Mouse (Mus musculus): ENCODE results near the gene Adprhl2. TPM values are rescaled to one million over a fixed set of nuclear protein-coding genes. Genes with fewer than 3 reads are reported as not detected.

Gene Adprhl2
- polyA plus RNA-seq (2015; fragmentation: Nextera tagmentation; extraction: Ambion mirVana): 94.6 and 99.9 TPM in 2 replicates

DNA sequence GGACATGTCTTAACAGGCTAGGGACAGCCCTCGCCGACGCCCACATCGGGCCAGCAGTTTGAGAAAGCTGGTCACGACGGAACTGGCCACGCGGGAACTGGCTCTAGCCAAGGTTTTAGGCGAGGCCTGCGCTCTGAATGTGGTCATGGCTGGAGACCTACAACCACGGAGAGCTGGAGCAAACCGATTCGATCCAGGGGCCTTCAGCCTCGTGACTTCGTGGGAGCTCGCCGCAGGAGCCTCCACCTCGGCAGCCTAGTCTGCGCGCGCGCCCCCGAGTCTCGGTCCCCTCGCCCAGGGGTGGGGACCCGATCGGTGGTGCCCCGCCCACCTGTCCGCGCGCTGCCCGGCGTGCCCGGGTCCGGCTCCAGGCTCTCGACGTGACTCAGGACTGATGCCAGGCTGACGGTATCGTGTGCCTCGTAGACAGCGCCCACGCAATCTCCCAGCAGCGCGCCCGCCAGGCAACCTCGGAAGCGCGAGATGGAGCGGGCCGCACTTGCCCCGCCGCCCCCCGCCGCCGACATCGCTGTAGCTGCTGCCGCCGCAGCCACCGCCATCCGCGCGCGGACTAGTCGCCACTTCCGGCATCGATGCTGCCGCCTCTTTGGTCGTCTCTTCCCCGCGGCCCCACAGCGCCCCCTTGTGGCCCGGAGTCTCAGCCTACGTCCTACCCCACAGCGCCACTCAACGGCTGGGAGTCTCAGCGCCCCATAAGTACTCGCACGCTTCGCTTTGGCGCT is at the start of gene Adprhl2:
Gene Adprhl2 (minus strand): TSS at position 593 of the 743 bp plus-strand sequence.
- H3K36me3 ChIP-seq (replicated peaks): peaks cover 21% of the 10 kb centered on the region
- under 1% methylated on average over 76 of the region's 80 CpGs for WGBS
- ATAC-seq (replicated peaks): peak; percentile 87
- H3K9me3 ChIP-seq: no peaks in the 10 kb centered on the region
- H3K27ac ChIP-seq: peak within 1 kb of the TSS; percentile 87
- H3K9ac ChIP-seq: peak within 1 kb of the TSS; percentile 86
- H3K4me1 ChIP-seq: peaks cover 30% of the 10 kb centered on the region
- peak within 1 kb of the TSS; percentile 67 for H3K4me3 ChIP-seq
- H3K27me3 ChIP-seq (replicated peaks): peaks cover 11% of the 10 kb centered on the region; the same call in 1 of the 2 replicates
- H3K4me2 ChIP-seq: peak within 1 kb of the TSS; percentile 85

DNA sequence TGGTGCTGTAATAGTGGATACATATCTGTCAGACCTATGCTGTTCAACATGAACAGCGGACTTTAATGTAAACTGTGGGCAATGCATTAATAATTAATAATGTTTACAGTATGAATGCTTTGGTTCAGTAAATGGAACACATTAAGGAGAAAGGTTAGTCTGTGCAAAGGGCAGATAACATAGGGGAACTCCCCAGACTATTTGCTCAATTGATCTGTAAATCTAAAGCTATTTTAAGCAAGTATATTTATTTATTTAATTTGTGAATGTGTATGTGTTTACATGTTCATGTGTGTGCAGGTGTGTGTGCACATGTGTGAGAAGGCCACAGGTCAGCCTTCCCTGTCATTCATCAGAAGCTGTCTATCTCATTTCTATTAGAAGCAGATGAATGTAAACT is 38.6 kb upstream of the Adprhl2 start:
- no peaks in the 10 kb centered on the region for H3K4me1 ChIP-seq
- 93% methylated on average over 1 of the region's 1 CpGs for WGBS
- no peak overlapping the region for H3K4me2 ChIP-seq
- H3K27ac ChIP-seq: no peak overlapping the region
- no peak overlapping the region for H3K4me3 ChIP-seq
- ATAC-seq (replicated peaks): no peak
- H3K36me3 ChIP-seq (replicated peaks): peaks cover 23% of the 10 kb centered on the region
- no peaks in the 10 kb centered on the region for H3K9me3 ChIP-seq
- no peak overlapping the region for H3K9ac ChIP-seq
- H3K27me3 ChIP-seq (replicated peaks): no peaks in the 10 kb centered on the region

DNA sequence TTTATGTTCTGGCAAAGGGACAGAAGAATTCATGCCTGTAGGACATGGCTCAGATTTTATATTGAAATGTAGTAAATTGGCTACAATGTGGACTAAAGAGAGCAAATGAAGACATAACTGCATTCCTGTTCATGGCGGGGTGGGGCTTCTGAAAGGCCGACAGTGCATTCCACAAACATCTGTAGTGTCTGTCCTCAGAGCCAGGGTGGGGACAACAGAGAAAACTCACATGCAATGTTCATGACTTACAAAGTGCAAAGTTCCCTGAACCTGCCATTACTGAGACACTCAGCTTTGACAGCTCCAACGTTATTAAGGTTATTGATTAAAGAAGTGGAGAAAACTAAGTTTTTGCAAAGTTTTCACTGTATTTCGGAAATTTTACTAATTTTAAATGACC is 21.9 kb upstream of the Adprhl2 start:
- Histone ChIP-seq H3K27ac (no peak overlapping the region), H3K27me3 (replicated peaks) (no peaks in the 10 kb centered on the region), H3K4me2 (no peak overlapping the region), H3K36me3 (replicated peaks) (peaks cover 10% of the 10 kb centered on the region), H3K4me3 (no peak overlapping the region), H3K4me1 (no peaks in the 10 kb centered on the region), H3K9ac (no peak overlapping the region), H3K9me3 (no peaks in the 10 kb centered on the region)
- WGBS: 81% methylated on average over 4 of the region's 4 CpGs
- ATAC-seq (replicated peaks): no peak

DNA sequence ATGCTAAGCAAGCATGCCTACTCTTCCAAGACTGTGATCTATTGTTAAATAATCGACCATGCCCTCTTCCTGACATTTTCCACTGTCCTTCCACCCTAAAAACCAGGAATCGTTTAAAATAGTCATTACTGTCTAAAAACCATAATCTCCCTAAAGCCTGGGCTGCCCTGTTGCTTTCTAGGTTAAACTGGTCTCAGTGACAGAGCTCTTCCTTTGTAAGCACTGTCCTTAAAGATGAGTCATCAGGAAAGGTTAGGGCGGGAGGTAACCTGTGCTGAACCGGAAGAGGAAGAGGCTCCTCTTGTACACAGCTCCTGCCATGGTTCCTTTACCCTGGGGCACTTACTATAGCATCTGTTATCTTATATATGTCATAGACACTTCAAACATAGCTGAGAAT is 18.0 kb upstream of the Adprhl2 start:
- H3K4me2 ChIP-seq: no peak overlapping the region
- whole genome bisulfite sequencing: 49% methylated on average over 4 of the region's 4 CpGs
- H3K4me3 ChIP-seq: no peak overlapping the region
- H3K9ac ChIP-seq: no peak overlapping the region
- no peaks in the 10 kb centered on the region for H3K4me1 ChIP-seq
- no peaks in the 10 kb centered on the region for H3K27me3 ChIP-seq (replicated peaks)
- H3K36me3 ChIP-seq (replicated peaks): no peaks in the 10 kb centered on the region
- no peaks in the 10 kb centered on the region for H3K9me3 ChIP-seq
- no peak for ATAC-seq (replicated peaks)
- H3K27ac ChIP-seq: no peak overlapping the region

DNA sequence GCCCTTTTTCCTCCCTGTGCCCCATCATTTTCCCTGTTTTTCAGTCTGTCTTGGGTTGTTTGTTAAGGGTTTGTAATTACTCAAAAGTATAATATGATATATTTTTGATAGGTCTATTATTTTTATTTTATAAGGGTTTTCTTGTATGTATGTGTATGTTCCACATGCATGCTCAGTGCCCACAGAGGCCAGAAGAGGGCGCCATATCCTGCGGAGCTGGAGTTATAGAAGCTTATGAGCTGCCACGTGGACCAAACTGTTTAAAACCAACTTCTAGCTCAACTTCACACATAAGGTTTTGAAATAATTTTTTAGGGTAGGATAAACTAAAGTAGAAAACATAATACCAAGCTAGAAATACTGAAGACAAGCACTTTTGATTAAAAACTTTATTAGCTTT is 10.9 kb upstream of the Adprhl2 start:
- no peaks in the 10 kb centered on the region for H3K9me3 ChIP-seq
- 58% methylated on average over 3 of the region's 3 CpGs for WGBS
- no peaks in the 10 kb centered on the region for H3K27me3 ChIP-seq (replicated peaks)
- no peak for ATAC-seq (replicated peaks)
- no peak overlapping the region for H3K9ac ChIP-seq
- H3K4me2 ChIP-seq: no peak overlapping the region
- H3K4me3 ChIP-seq: no peak overlapping the region
- 0 out of 2 replicates have a peak, but pooled peaks cover 2% of the 10 kb centered on the region for H3K36me3 ChIP-seq (replicated peaks)
- no peaks in the 10 kb centered on the region for H3K4me1 ChIP-seq
- no peak overlapping the region for H3K27ac ChIP-seq

DNA sequence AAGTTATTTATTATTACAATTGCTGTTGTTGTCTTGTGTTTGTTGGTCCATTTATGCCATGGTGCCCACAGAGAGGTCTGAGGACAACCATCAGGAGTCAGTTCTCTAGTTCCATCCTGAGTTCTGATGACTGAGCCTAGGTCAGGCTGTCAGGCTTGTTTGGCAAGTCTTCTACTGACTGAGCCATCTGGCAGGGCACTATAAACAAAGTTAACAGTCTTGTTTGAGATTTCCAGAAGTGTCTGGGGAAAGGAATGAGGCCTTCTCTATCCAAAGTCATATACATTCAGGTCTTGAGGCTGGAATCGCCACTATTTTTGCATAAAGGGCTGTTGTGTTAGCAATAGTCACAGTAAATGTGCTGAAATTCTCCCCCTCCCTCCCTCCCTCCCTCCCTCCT is 10.2 kb upstream of the Adprhl2 start:
- Histone ChIP-seq H3K36me3 (replicated peaks) (0 out of 2 replicates have a peak, but pooled peaks cover 2% of the 10 kb centered on the region), H3K9me3 (no peaks in the 10 kb centered on the region), H3K4me2 (no peak overlapping the region), H3K9ac (no peak overlapping the region), H3K4me3 (no peak overlapping the region), H3K4me1 (no peaks in the 10 kb centered on the region), H3K27ac (no peak overlapping the region), H3K27me3 (replicated peaks) (no peaks in the 10 kb centered on the region)
- ATAC-seq (replicated peaks): no peak
- WGBS: 86% methylated on average over 1 of the region's 1 CpGs

DNA sequence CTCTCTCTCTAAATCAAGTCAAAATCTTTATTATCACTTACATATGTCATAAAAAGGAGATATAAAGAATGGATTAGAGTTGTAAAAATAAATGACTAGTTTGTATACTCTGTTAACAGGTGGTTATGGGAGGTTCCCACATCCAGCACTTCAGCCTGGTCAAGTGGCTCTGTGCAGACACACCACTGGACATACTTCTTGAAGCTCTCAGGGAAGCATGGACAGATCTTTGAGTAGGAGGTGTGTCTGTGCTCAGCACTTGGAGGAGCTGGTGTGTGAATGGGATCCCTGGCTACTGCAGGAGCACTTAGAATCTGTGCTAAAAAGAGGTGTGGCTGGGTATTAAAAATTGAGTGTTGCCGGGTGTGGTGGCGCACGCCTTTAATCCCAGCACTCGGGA is 8.8 kb upstream of the Adprhl2 start:
- H3K9ac ChIP-seq: no peak overlapping the region
- H3K4me2 ChIP-seq: no peak overlapping the region
- WGBS: 92% methylated on average over 4 of the region's 4 CpGs
- H3K9me3 ChIP-seq: no peaks in the 10 kb centered on the region
- H3K27ac ChIP-seq: no peak overlapping the region
- 0 out of 2 replicates have a peak, but pooled peaks cover under 1% of the 10 kb centered on the region for H3K27me3 ChIP-seq (replicated peaks)
- no peak for ATAC-seq (replicated peaks)
- no peak overlapping the region for H3K4me3 ChIP-seq
- 0 out of 2 replicates have a peak, but pooled peaks cover 2% of the 10 kb centered on the region for H3K36me3 ChIP-seq (replicated peaks)
- H3K4me1 ChIP-seq: peaks cover 3% of the 10 kb centered on the region

DNA sequence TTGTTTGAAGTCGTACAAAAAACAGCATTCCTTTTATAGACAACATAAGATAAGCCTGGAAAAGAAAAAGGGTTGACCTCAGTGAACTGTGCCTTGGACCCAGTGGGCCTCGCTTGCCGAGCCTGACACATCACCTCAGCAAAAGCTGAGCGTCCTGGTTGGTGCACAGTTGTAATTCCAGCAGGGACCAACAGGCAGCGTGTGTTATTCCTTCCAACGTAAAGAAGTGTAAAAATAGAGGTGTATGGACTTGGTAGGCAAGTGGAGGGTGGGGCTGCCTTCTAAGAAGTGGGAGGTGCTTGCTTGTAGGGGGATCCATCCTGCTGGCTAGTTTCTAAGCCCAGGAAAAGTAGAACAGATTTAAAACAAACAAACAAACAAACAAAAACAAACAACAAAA is 4.5 kb upstream of the Adprhl2 start:
- H3K4me1 ChIP-seq: peaks cover 14% of the 10 kb centered on the region
- no peaks in the 10 kb centered on the region for H3K9me3 ChIP-seq
- no peak overlapping the region for H3K4me2 ChIP-seq
- ATAC-seq (replicated peaks): no peak
- H3K9ac ChIP-seq: no peak overlapping the region
- 26% methylated on average over 6 of the region's 6 CpGs for WGBS
- H3K36me3 ChIP-seq (replicated peaks): no peaks in the 10 kb centered on the region
- H3K4me3 ChIP-seq: no peak overlapping the region
- H3K27ac ChIP-seq: no peak overlapping the region
- H3K27me3 ChIP-seq (replicated peaks): peaks cover 11% of the 10 kb centered on the region; the same call in 1 of the 2 replicates

DNA sequence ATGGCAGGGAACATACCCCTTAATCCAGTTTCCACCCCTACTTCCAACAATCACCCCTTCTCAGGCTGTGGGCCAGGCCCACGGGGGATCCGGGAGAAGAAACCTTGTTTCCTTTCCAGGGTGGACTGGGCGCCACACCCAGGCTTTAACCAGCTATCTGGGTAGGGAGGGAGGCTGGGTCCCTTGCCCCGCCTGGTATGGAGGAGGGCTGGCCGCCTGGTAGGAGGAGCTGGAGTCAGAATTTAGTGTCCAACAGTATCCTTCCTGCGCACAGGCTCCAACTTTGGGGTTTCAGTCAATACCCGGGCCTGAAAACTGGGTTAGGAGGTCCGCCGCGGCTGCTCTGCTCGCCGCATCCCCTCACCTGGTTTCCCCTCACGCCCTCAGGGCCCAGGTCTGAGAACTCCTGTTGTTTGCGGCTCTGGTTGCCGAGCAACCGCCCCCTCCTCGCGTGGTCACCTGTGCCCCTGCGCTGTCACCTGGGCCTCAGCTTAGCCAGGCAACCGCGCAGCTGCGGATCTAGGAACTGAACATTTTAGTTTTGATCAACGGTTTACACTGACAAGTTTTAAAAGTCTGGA is 3.9 kb upstream of the Adprhl2 start, which contains the start of gene Tekt2:
Gene Tekt2 (minus strand): TSS at position 408 of the 581 bp plus-strand sequence.
- H3K27ac ChIP-seq: no peak within 1 kb of the TSS

DNA sequence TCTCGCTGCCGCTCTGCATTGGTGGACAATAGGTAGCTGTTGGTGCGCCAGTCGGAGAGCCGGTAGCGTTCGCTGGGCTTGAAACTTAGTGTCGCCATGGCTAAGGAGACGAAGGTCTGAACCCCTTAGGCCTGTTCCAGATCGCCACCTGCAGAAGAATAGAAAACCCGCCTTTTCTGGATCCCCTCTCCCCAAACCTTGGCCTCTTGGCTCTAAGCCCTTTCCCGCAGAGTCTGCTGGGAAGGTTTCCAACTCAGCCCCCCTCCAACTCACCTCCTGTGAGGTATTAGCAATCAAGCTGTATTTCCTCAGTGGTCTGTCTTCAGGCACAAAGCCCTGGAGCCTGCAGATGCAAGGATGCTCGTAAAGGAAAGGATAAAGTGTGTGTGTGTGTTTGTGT is 3.4 kb upstream of the Adprhl2 start:
- no peaks in the 10 kb centered on the region for H3K9me3 ChIP-seq
- no peak overlapping the region for H3K9ac ChIP-seq
- WGBS: 16% methylated on average over 13 of the region's 13 CpGs
- peaks cover 26% of the 10 kb centered on the region for H3K4me1 ChIP-seq
- H3K4me2 ChIP-seq: peak overlapping the region; percentile 10
- H3K27me3 ChIP-seq (replicated peaks): peaks cover 11% of the 10 kb centered on the region; the same call in 1 of the 2 replicates
- H3K36me3 ChIP-seq (replicated peaks): no peaks in the 10 kb centered on the region
- H3K27ac ChIP-seq: no peak overlapping the region
- ATAC-seq (replicated peaks): no peak
- H3K4me3 ChIP-seq: no peak overlapping the region

More for the DNA sequence above, 3.9 kb upstream of the Adprhl2 start, which contains the start of gene Tekt2:
- 12% methylated on average over 23 of the region's 23 CpGs for WGBS
- ATAC-seq (replicated peaks): no peak
- H3K4me3 ChIP-seq: no peak within 1 kb of the TSS
- H3K4me1 ChIP-seq: peaks cover 21% of the 10 kb centered on the region
- H3K4me2 ChIP-seq: peak within 1 kb of the TSS; percentile 10
- H3K9me3 ChIP-seq: no peaks in the 10 kb centered on the region
- no peaks in the 10 kb centered on the region for H3K36me3 ChIP-seq (replicated peaks)
- H3K9ac ChIP-seq: no peak within 1 kb of the TSS
- peaks cover 11% of the 10 kb centered on the region; the same call in 1 of the 2 replicates for H3K27me3 ChIP-seq (replicated peaks)

DNA sequence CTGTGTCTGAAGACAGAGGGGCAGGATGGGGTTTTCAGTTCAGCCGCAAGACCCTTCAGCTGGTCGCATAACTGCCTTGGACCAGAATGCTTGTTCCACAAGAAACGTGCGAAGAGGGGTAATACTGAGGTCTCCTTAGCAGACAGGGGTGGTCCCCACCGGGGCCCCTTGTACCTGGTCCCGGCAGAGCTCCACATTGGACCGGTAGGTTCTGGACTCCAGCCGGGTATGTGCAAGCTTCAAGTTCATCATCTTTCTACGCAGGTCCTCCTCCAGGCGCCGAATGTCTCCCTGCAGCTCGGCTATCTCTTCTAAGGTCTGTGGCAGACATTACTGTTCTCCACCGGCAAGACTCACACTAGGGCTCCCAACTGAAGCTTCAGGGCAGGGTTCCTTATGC is 1.1 kb upstream of the Adprhl2 start:
- Histone ChIP-seq H3K4me2 (no peak overlapping the region), H3K4me1 (peaks cover 30% of the 10 kb centered on the region), H3K9ac (no peak overlapping the region), H3K36me3 (replicated peaks) (peaks cover 7% of the 10 kb centered on the region), H3K4me3 (no peak overlapping the region), H3K27ac (no peak overlapping the region), H3K9me3 (no peaks in the 10 kb centered on the region), H3K27me3 (replicated peaks) (peaks cover 11% of the 10 kb centered on the region; the same call in 1 of the 2 replicates)
- no peak for ATAC-seq (replicated peaks)
- WGBS: 95% methylated on average over 13 of the region's 13 CpGs

DNA sequence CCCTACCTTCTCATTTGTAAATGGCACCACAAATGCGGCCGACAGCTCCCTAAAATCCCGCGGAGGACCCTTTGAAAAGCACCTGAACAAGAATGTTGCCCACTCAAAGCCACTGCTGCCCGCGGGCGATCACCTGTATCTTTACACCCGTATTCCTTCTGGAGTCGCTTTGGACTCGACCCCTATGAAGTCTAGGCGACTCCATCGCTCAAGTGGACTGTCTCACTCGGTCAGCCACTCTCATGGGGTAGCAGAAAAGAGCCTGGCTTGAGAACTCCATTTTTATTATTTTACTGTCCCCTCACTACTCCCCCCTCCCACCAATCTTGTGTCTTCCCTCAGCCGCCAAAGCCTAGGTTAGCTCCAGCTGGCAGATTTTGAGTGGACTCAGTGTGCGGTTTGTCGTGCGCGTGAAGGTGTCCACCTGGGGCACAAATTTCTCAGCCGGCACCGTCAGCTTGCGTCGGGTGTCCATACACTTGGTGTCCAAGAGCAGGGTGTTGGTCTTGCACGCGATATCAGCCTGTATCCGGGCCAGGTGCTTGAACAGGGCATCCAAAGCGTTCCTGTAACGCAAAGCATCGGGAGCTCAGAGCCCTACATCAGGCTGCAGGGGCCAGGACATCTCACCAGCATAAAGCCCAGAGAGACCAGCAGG is 480 bp upstream of the Adprhl2 start:
- Histone ChIP-seq H3K27ac (0 out of 2 replicates have a peak overlapping the region, but pooled peaks have one; percentile 21), H3K36me3 (replicated peaks) (peaks cover 14% of the 10 kb centered on the region), H3K4me2 (peak overlapping the region; percentile 85), H3K27me3 (replicated peaks) (peaks cover 11% of the 10 kb centered on the region; the same call in 1 of the 2 replicates), H3K4me3 (peak overlapping the region; percentile 67), H3K4me1 (peaks cover 30% of the 10 kb centered on the region), H3K9ac (peak overlapping the region; percentile 21; the same call in 1 of the 2 replicates), H3K9me3 (no peaks in the 10 kb centered on the region)
- peak; percentile 41 for ATAC-seq (replicated peaks)
- 56% methylated on average over 28 of the region's 28 CpGs for WGBS
